Mouse (Mus musculus) stomach, postnatal 0 days (tissue): ENCODE measurements at regions not wholly inside any gene's neighbourhood (a gene's known extent, or its start where the extent isn't known, plus 50 kb on each side); places are given as distances from the start of the nearest gene placed in this dataset.
"Not testable (repeated sequence)": the region's sequence is repeated elsewhere in the genome, so short reads cannot be mapped to it uniquely, and the experiment has no call there.

Experiments
- ATAC-seq: fragments of 200-750 bp; cut with Nextera tagmentation; 2 replicates; pipeline ENCODE4 v1.8.0; 2017; ENCODE audit not compliant: low FRiP score, low TSS enrichment
- DNase-seq: peaks from one replicate; pipeline ENCODE4 v3.0.0-alpha.2; 2016; ENCODE audit warnings: low spot score
- H3K27ac ChIP-seq: fragments of 300-500 bp; sonication (generic); replicated peaks from 2 replicates; pipeline ENCODE4 v1.5.1; 2014; ENCODE audit warnings: mild to moderate bottlenecking, control low read depth
- H3K27me3 ChIP-seq: fragments of 300-500 bp; sonication (generic); 2 replicates; pipeline ENCODE4 v1.6.1; 2014; ENCODE audit warnings: low read length; ENCODE audit not compliant: control insufficient read depth, insufficient read depth
- H3K36me3 ChIP-seq: fragments of 300-500 bp; sonication (generic); 2 replicates; pipeline ENCODE4 v1.6.1; 2014; ENCODE audit warnings: low read length, mixed read lengths; ENCODE audit not compliant: control insufficient read depth, insufficient read depth
- H3K4me1 ChIP-seq: fragments of 300-500 bp; sonication (generic); replicated peaks from 2 replicates; pipeline ENCODE4 v1.6.1; 2014; ENCODE audit warnings: antibody characterized with exemption; ENCODE audit not compliant: control insufficient read depth, insufficient read depth
- H3K4me2 ChIP-seq: fragments of 300-500 bp; sonication (generic); replicated peaks from 2 replicates; pipeline ENCODE4 v1.6.1; 2014; ENCODE audit warnings: low read depth, mild to moderate bottlenecking, control low read depth, moderate library complexity
- H3K4me3 ChIP-seq: fragments of 300-500 bp; sonication (generic); 2 replicates; pipeline ENCODE4 v1.5.1; 2014; ENCODE audit warnings: low read depth, low read length, control low read depth
- H3K9ac ChIP-seq: fragments of 300-500 bp; sonication (generic); 2 replicates; pipeline ENCODE4 v1.6.1; 2014; ENCODE audit warnings: mild to moderate bottlenecking, low read length, control low read depth, mixed read lengths
- H3K9me3 ChIP-seq: fragments of 300-500 bp; sonication (generic); 2 replicates; pipeline ENCODE4 v1.6.1; 2016; ENCODE audit warnings: low read length; ENCODE audit not compliant: control insufficient read depth
- CTCF ChIP-seq: IDR thresholded peaks from 2 replicates; pipeline ENCODE4 v1.5.1; 2016; ENCODE audit warnings: antibody characterized with exemption, low read depth, mild to moderate bottlenecking, moderate library complexity
- EP300 ChIP-seq: optimal IDR thresholded peaks from 2 replicates; pipeline ENCODE3; 2016; ENCODE audit warnings: antibody characterized with exemption
- WGBS: fragments of 180-500 bp; shearing (Covaris S2); extraction: QIAGEN DNeasy Blood & Tissue Kit; methylation state at CpG from one replicate; pipeline ENCODE4 v1.1.7; 2014; 5-methylcytosine and 5-hydroxymethylcytosine counted together

- DNase-seq: no peak
- Histone ChIP-seq H3K9me3 (peaks cover 36% of the 10 kb centered on the region), H3K27me3 (no peaks in the 10 kb centered on the region), H3K4me3 (no peak overlapping the region), H3K4me1 (no peaks in the 10 kb centered on the region), H3K27ac (no peak overlapping the region), H3K36me3 (no peaks in the 10 kb centered on the region), H3K4me2 (no peak overlapping the region), H3K9ac (no peak overlapping the region)
- TF ChIP-seq EP300 (no peak), CTCF (peak; percentile 23; the same call in 1 of the 2 replicates)
- peak; percentile 55 for ATAC-seq
- 88% methylated on average over 14 of the region's 14 CpGs for WGBS
Observed at GRCm38 (mm10) chr13:12925604-12926003, 79.6 kb downstream of the Prl2c2 start.

- DNase-seq: no peak
- no peaks in the 10 kb centered on the region for H3K36me3 ChIP-seq
- H3K27ac ChIP-seq: no peak overlapping the region
- H3K4me3 ChIP-seq: no peak overlapping the region
- no peak for ATAC-seq
- H3K27me3 ChIP-seq: no peaks in the 10 kb centered on the region
- peaks cover 11% of the 10 kb centered on the region for H3K9me3 ChIP-seq
- no peak for TF ChIP-seq EP300
- no peak for TF ChIP-seq CTCF
- no peaks in the 10 kb centered on the region for H3K4me1 ChIP-seq
- no peak overlapping the region for H3K4me2 ChIP-seq
- no peak overlapping the region for H3K9ac ChIP-seq
- 82% methylated on average over 5 of the region's 5 CpGs for WGBS
Observed at GRCm38 (mm10) chr13:12912902-12913301, 92.3 kb downstream of the Prl2c2 start.

- Histone ChIP-seq H3K36me3 (no peaks in the 10 kb centered on the region), H3K27me3 (no peaks in the 10 kb centered on the region), H3K9ac (no peak overlapping the region), H3K27ac (no peak overlapping the region), H3K4me2 (no peak overlapping the region), H3K4me3 (no peak overlapping the region), H3K4me1 (no peaks in the 10 kb centered on the region), H3K9me3 (0 out of 2 replicates have a peak, but pooled peaks cover 3% of the 10 kb centered on the region)
- ATAC-seq (no peak), DNase-seq (no peak)
- TF ChIP-seq CTCF (no peak), EP300 (no peak)
Observed at GRCm38 (mm10) chr13:12906151-12906550, 99.0 kb downstream of the Prl2c2 start.

- not testable (repeated sequence) for H3K4me2 ChIP-seq, H3K9ac ChIP-seq, H3K4me1 ChIP-seq, H3K27me3 ChIP-seq, H3K9me3 ChIP-seq, ATAC-seq, H3K36me3 ChIP-seq, DNase-seq, H3K27ac ChIP-seq, H3K4me3 ChIP-seq
- WGBS: 86% methylated on average over 20 of the region's 20 CpGs
Observed at GRCm38 (mm10) chr13:12889631-12890030, 89.8 kb upstream of the Prl2c3 start.

GRCm38 (mm10) chr13:12879506-12879905, 79.6 kb upstream of the Prl2c3 start:
- not testable (repeated sequence) for H3K4me3 ChIP-seq, ATAC-seq, H3K27ac ChIP-seq, H3K4me2 ChIP-seq, H3K9me3 ChIP-seq, H3K9ac ChIP-seq, H3K36me3 ChIP-seq, DNase-seq, H3K27me3 ChIP-seq, H3K4me1 ChIP-seq
- WGBS: 58% methylated on average over 3 of the region's 3 CpGs

DNA sequence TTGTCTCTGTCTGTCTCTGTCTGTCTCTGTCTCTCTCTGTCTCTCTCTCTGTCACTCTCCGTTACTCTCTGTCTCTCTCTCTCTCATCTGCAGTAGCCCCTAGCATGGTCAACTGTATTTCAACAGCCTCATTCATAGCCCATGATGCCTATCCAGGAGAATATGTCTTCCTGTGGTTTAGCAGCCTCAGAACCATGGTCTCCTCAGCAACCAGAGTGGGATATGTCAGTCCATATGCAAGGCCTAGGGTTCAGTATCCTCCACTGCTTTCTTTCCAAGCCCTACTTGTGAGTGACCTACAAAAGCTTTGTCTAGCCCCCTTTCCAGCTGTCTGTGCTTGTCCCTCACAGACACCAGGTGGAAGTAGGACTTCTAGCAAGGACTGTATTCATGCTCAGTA, 65.1 kb upstream of the Prl2c3 start:
- H3K9me3 ChIP-seq, DNase-seq, H3K4me2 ChIP-seq, H3K4me3 ChIP-seq, H3K36me3 ChIP-seq, H3K4me1 ChIP-seq, H3K27me3 ChIP-seq, H3K9ac ChIP-seq, H3K27ac ChIP-seq: not testable (repeated sequence)
- 80% methylated on average over 1 of the region's 1 CpGs for WGBS
- ATAC-seq: peak; percentile 46

DNA sequence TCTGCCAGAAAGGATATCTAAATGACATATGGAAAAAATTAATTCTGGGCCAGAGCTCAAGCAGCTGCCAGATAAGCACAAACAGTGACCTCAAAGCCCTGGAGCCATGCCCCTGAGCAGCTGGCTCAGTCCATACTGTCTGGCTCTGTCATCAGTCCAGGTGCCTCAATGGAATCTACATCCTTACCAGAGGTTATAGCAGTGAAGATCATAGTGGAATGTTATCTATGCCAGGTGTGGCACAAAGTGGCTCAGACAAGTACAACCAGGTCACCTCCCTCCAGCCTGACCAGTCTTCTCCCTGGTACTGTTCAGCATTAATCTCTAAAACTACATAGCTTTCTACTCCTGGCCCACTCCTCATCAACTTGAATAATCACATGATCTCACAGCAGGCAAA, 64.4 kb upstream of the Prl2c3 start:
- no peak for TF ChIP-seq CTCF
- no peak for TF ChIP-seq EP300
- Histone ChIP-seq H3K9me3 (0 out of 2 replicates have a peak, but pooled peaks cover 5% of the 10 kb centered on the region), H3K27ac (no peak overlapping the region), H3K27me3 (no peaks in the 10 kb centered on the region), H3K9ac (no peak overlapping the region), H3K4me1 (no peaks in the 10 kb centered on the region), H3K36me3 (no peaks in the 10 kb centered on the region), H3K4me3 (no peak overlapping the region), H3K4me2 (no peak overlapping the region)
- DNase-seq (no peak), ATAC-seq (peak; percentile 72)

GRCm38 (mm10) chr13:12863542-12863941, 63.7 kb upstream of the Prl2c3 start:
- H3K4me1 ChIP-seq, H3K4me2 ChIP-seq, H3K27ac ChIP-seq, H3K9me3 ChIP-seq, H3K36me3 ChIP-seq, H3K27me3 ChIP-seq, H3K9ac ChIP-seq, DNase-seq, H3K4me3 ChIP-seq: not testable (repeated sequence)
- ATAC-seq: peak; percentile 45; the same call in 1 of the 2 replicates
- WGBS: 86% methylated on average over 7 of the region's 7 CpGs

- not testable (repeated sequence) for H3K9ac ChIP-seq, H3K4me2 ChIP-seq, H3K4me1 ChIP-seq, H3K27ac ChIP-seq, ATAC-seq, H3K27me3 ChIP-seq, DNase-seq, H3K4me3 ChIP-seq, H3K9me3 ChIP-seq, H3K36me3 ChIP-seq
- WGBS: 94% methylated on average over 15 of the region's 17 CpGs
Observed at GRCm38 (mm10) chr13:12860954-12861353, 61.1 kb upstream of the Prl2c3 start.
